Mouse (Mus musculus): ENCODE measurements around the gene Gpr153.

DNA sequence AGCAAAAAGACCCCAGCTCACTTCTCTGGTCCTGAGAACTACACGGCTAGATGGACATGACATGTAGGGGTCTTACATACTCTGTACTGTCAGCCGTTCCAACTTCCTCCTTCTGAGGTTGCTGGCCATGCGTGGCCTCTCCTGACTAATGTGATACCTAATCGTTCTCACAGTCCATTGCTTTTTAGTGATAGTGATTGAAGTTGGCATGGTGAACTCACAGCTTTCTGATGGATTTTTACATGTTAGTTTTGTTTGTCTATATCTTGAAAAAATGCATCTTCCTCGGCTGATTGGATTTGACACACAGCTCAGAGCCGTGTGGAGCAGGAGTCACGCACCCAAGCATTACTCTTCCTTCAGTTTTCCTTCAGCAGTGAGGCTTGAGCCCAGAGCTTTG is 42.7 kb upstream of the Gpr153 start:
- TF ChIP-seq KAT2A (IDR thresholded peaks at IDR 0.05; ENCODE audit: insufficient replicate concordance, low read length) (no peak), CTCF (conservative IDR thresholded peaks at IDR 0.05 in 1 of 2, IDR thresholded peaks at IDR 0.05 in 1 of 2; ENCODE audit: low read depth in 2 of 2, low read length in 2 of 2) (no peak), TBP (conservative IDR thresholded peaks at IDR 0.05; ENCODE audit: low read depth, low read length) (no peak)

All from CH12.LX (cell line).